Mouse (Mus musculus) kidney, adult 2 months (tissue): ENCODE measurements around the gene Zmym4. TPM values are rescaled to one million over a fixed set of nuclear protein-coding genes. Genes with fewer than 3 reads are reported as not detected.

Experiments used
- DNase-seq: peaks from one replicate; pipeline ENCODE4 v3.0.0; 2021
- H3K27ac ChIP-seq: fragments of 200-500 bp; 2 replicates; pipeline ENCODE4 v1.5.1; 2012; ENCODE audit warnings: low read depth, low read length, control low read depth, inconsistent platforms; ENCODE audit not compliant: insufficient read depth
- H3K27me3 ChIP-seq: fragments of 200-500 bp; replicated peaks from 2 replicates; pipeline ENCODE4 v1.6.1; 2012; ENCODE audit warnings: mild to moderate bottlenecking, moderate library complexity, low read length, inconsistent platforms; ENCODE audit not compliant: control insufficient read depth, insufficient read depth
- H3K36me3 ChIP-seq: fragments of 200-500 bp; 2 replicates; pipeline ENCODE4 v1.6.1; 2012; ENCODE audit warnings: mild to moderate bottlenecking, moderate library complexity, low read length, inconsistent platforms; ENCODE audit not compliant: control insufficient read depth, insufficient read depth
- H3K4me1 ChIP-seq: fragments of 200-500 bp; 2 replicates; pipeline ENCODE4 v1.6.1; 2011; ENCODE audit warnings: low read length; ENCODE audit not compliant: control insufficient read depth, insufficient read depth
- H3K4me3 ChIP-seq: fragments of 200-500 bp; 2 replicates; pipeline ENCODE4 v1.5.1; 2011; ENCODE audit warnings: mild to moderate bottlenecking, low read depth, low read length, control low read depth; ENCODE audit not compliant: insufficient read depth
- CTCF ChIP-seq: fragments of 200-500 bp; conservative IDR thresholded peaks from 2 replicates; pipeline ENCODE4 v1.5.1; 2011; ENCODE audit warnings: low read depth, mild to moderate bottlenecking, control low read depth, low read length, moderate library complexity, mixed read lengths; ENCODE audit not compliant: insufficient read depth, insufficient read length
- POLR2A ChIP-seq: fragments of 200-500 bp; IDR thresholded peaks from one replicate; pipeline ENCODE4 v1.6.1; 2011; ENCODE audit warnings: low read depth, low read length, control low read depth
- WGBS: fragments of 180-500 bp; shearing (Covaris S2); methylation state at CpG from one replicate; pipeline ENCODE4 v1.1.7; 2018; 5-methylcytosine and 5-hydroxymethylcytosine counted together
- polyA plus RNA-seq: library from polyadenylated mRNA; depleted of rRNA; stranded (reverse); fragments of >200 nt; gene quantifications from 2 replicates; pipeline ENCODE4 v1.2.3, GENCODE M21; 2012; rRNA removed

Zmym4 gene
- polyA plus RNA-seq, 1 experiment: 6.0 TPM

DNA sequence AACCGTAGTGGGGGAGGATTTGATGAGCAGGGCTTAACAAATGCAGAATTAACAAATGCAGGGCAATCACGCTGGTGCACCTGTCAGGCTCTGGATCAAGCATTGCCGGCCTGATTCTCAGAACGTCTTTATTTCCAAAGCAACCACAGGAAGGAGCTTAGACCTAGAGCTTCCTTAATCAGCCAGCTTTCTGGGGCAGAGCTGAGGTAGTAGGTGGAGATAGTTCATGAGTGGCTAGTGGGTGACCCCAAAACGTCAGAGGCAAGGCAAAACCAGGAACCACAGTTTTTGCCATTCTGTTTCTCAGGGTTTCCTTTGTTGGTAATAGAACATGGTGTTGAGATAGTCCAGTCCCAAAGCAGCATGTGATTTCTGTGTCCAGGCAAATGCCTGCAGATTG, 153.1 kb downstream of the Zmym4 start:
- Histone ChIP-seq H3K36me3 (no peaks in the 10 kb centered on the region; the same call in 1 of the 2 replicates), H3K4me1 (no peaks in the 10 kb centered on the region), H3K4me3 (no peak overlapping the region), H3K27ac (0 out of 2 replicates have a peak overlapping the region, but pooled peaks have one; percentile 21), H3K27me3 (no peaks in the 10 kb centered on the region)
- WGBS: 71% methylated on average over 5 of the region's 5 CpGs
- no peak for DNase-seq
- no peak for TF ChIP-seq CTCF
- TF ChIP-seq POLR2A: no peak

DNA sequence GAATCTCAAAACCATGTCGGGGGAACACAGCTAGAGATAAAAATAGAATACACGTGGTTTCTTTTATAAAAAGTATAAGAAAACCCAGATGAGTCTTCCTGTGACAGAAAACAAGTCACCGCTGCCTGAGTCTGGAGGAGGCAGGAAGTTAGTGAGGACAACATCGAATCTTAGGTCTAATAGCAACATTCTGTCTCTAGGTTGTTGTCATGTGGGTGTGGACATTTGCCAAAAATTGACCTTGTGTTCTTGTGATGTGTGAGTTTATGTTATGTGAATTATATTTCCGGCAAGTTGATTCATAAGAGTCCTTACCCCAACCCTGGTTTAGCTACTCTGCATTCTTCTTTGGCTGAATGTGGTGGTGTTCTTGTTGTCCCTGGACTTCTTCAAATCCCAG, 154.7 kb downstream of the Zmym4 start:
- no peak overlapping the region for H3K27ac ChIP-seq
- H3K36me3 ChIP-seq: no peaks in the 10 kb centered on the region

More for the DNA sequence above, 154.7 kb downstream of the Zmym4 start:
- no peaks in the 10 kb centered on the region for H3K27me3 ChIP-seq
- H3K4me3 ChIP-seq: no peak overlapping the region
- TF ChIP-seq POLR2A: no peak
- no peak for TF ChIP-seq CTCF
- WGBS: 57% methylated on average over 5 of the region's 5 CpGs
- H3K4me1 ChIP-seq: no peaks in the 10 kb centered on the region
- DNase-seq: no peak

Other genes with a start within 250 kb of the Zmym4 start
- not detected in 2 replicates for gene Tfap2e, start 231.9 kb downstream of the Zmym4 start, polyA plus RNA-seq
- gene Ncdn, start 214.7 kb downstream of the Zmym4 start, polyA plus RNA-seq: 26.0 and 27.7 TPM in 2 replicates
- 55.4 and 56.6 TPM in 2 replicates for gene AU040320, start 214.6 kb downstream of the Zmym4 start, polyA plus RNA-seq
- gene Sfpq, start 53.2 kb upstream of the Zmym4 start, polyA plus RNA-seq: 22.3 and 24.1 TPM in 2 replicates
- gene Zmym1, start 93.0 kb upstream of the Zmym4 start, polyA plus RNA-seq: 1.0 and 1.3 TPM in 2 replicates
- 5.2 and 5.3 TPM in 2 replicates for gene Zmym6, start 109.2 kb upstream of the Zmym4 start, polyA plus RNA-seq
- 28.6 and 29.0 TPM in 2 replicates for gene Tmem35b, start 155.6 kb upstream of the Zmym4 start, polyA plus RNA-seq
- gene Dlgap3, start 201.1 kb upstream of the Zmym4 start, polyA plus RNA-seq: 0.19 and 0.27 TPM in 2 replicates